Comparison of ENCODE assay signal across 8 mouse cellular contexts in genomic region chr13:104681212-104681611, GRCm38 (mm10).
DNase-seq lines count a peak whose midpoint lies in the region; ATAC-seq and TF ChIP-seq lines count a peak whose summit lies in the region.
"Had no signal": no experiment of that assay in that cellular context is flagged by ENCODE, and none has a peak within 500 bp of the region (broad histone marks: within the 10 kb centered on the region; RNA-seq: fewer than 3 reads in every experiment).

No protein-coding gene starts in this region.

- H3K4me1 ChIP-seq in intestine, postnatal 0 days (replicated peaks; ENCODE audit: control insufficient read depth, insufficient read depth, low read length) = no peaks in the 10 kb centered on the region
- H3K4me1 ChIP-seq in intestine, embryonic 15.5 days (replicated peaks) = no peaks in the 10 kb centered on the region
- no peaks in the 10 kb centered on the region for H3K4me1 ChIP-seq in midbrain, embryonic 15.5 days
- H3K4me1 ChIP-seq in midbrain, embryonic 13.5 days (replicated peaks) = 0 out of 2 replicates have a peak, but pooled peaks cover 4% of the 10 kb centered on the region
- H3K4me1 ChIP-seq: neural tube, embryonic 12.5 days had no signal

- no peak for ATAC-seq in intestine, postnatal 0 days
- no peak for ATAC-seq in intestine, embryonic 15.5 days
- ATAC-seq in midbrain, embryonic 15.5 days (replicated peaks) = peak; percentile 62; the same call in 1 of the 2 replicates
- ATAC-seq in midbrain, embryonic 13.5 days = no peak
- 0 out of 2 replicates have a peak, but pooled peaks have one; percentile 30 for ATAC-seq in granulocyte monocyte progenitor cell, adult 5-6 weeks (replicated peaks; ENCODE audit: poor library complexity, severe bottlenecking)

- H3K27me3 ChIP-seq in intestine, postnatal 0 days (replicated peaks; ENCODE audit: control insufficient read depth, insufficient read depth, low read length) = no peaks in the 10 kb centered on the region
- H3K27me3 ChIP-seq in intestine, embryonic 15.5 days (replicated peaks) = no peaks in the 10 kb centered on the region
- no peaks in the 10 kb centered on the region for H3K27me3 ChIP-seq in midbrain, embryonic 15.5 days (replicated peaks)
- no peaks in the 10 kb centered on the region for H3K27me3 ChIP-seq in midbrain, embryonic 13.5 days
- H3K27me3 ChIP-seq: neural tube, embryonic 12.5 days had no signal

- no peaks in the 10 kb centered on the region for H3K36me3 ChIP-seq in intestine, postnatal 0 days (ENCODE audit: control insufficient read depth, insufficient read depth)
- no peaks in the 10 kb centered on the region for H3K36me3 ChIP-seq in intestine, embryonic 15.5 days
- no peaks in the 10 kb centered on the region for H3K36me3 ChIP-seq in midbrain, embryonic 15.5 days (replicated peaks)
- H3K36me3 ChIP-seq in midbrain, embryonic 13.5 days = no peaks in the 10 kb centered on the region
- H3K36me3 ChIP-seq: neural tube, embryonic 12.5 days had no signal

- TF ChIP-seq CTCF in intestine, postnatal 0 days (IDR thresholded peaks at IDR 0.05; ENCODE audit: low read depth) = peak; percentile 59

- no peaks in the 10 kb centered on the region for H3K9me3 ChIP-seq in intestine, postnatal 0 days (ENCODE audit: control insufficient read depth)
- no peaks in the 10 kb centered on the region for H3K9me3 ChIP-seq in intestine, embryonic 15.5 days
- no peaks in the 10 kb centered on the region for H3K9me3 ChIP-seq in midbrain, embryonic 15.5 days
- H3K9me3 ChIP-seq in midbrain, embryonic 13.5 days = peaks cover 4% of the 10 kb centered on the region; the same call in 1 of the 2 replicates
- H3K9me3 ChIP-seq: neural tube, embryonic 12.5 days had no signal

- H3K27ac ChIP-seq in intestine, postnatal 0 days (ENCODE audit: low read depth, low read length) = no peak overlapping the region
- H3K27ac ChIP-seq in intestine, embryonic 15.5 days = no peak overlapping the region
- H3K27ac ChIP-seq in midbrain, embryonic 15.5 days = no peak overlapping the region
- H3K27ac ChIP-seq in midbrain, embryonic 13.5 days = no peak overlapping the region
- H3K27ac ChIP-seq: neural tube, embryonic 12.5 days had no signal

- H3K4me3 ChIP-seq in intestine, postnatal 0 days (ENCODE audit: low read depth, low read length) = no peak overlapping the region
- H3K4me3 ChIP-seq in intestine, embryonic 15.5 days (replicated peaks) = no peak overlapping the region
- no peak overlapping the region for H3K4me3 ChIP-seq in midbrain, embryonic 15.5 days
- H3K4me3 ChIP-seq in midbrain, embryonic 13.5 days (replicated peaks) = no peak overlapping the region
- H3K4me3 ChIP-seq: neural tube, embryonic 12.5 days had no signal

- H3K9ac ChIP-seq in intestine, postnatal 0 days (ENCODE audit: low read depth, low read length) = no peak overlapping the region
- H3K9ac ChIP-seq in intestine, embryonic 15.5 days = no peak overlapping the region
- H3K9ac ChIP-seq in midbrain, embryonic 15.5 days = no peak overlapping the region
- no peak overlapping the region for H3K9ac ChIP-seq in midbrain, embryonic 13.5 days (replicated peaks)
- H3K9ac ChIP-seq: neural tube, embryonic 12.5 days had no signal

- no peak for DNase-seq in thymus, postnatal 4 days
- DNase-seq in frontal cortex, postnatal 10 days (ENCODE audit: low spot score in 2 of 2) = no peak

- 75% methylated on average over 1 of the region's 1 CpGs for WGBS in intestine, postnatal 0 days
- WGBS in intestine, embryonic 15.5 days = 75% methylated on average over 1 of the region's 1 CpGs
- WGBS in midbrain, embryonic 15.5 days = 76% methylated on average over 1 of the region's 1 CpGs
- WGBS in midbrain, embryonic 13.5 days = 76% methylated on average over 1 of the region's 1 CpGs

- no peak overlapping the region for H3K4me2 ChIP-seq in intestine, postnatal 0 days (replicated peaks; ENCODE audit: low read depth)
- no peak overlapping the region for H3K4me2 ChIP-seq in intestine, embryonic 15.5 days (replicated peaks)
- no peak overlapping the region for H3K4me2 ChIP-seq in midbrain, embryonic 15.5 days
- H3K4me2 ChIP-seq in midbrain, embryonic 13.5 days (replicated peaks) = no peak overlapping the region
- H3K4me2 ChIP-seq: neural tube, embryonic 12.5 days had no signal

Comparison
In these comparisons a context has a peak if more than half of its experiments do, and no peak if none do; other contexts are left out.
1. ATAC-seq: peak in midbrain, embryonic 15.5 days (single experiment) and granulocyte monocyte progenitor cell, adult 5-6 weeks (single experiment); none in intestine, postnatal 0 days (single experiment), intestine, embryonic 15.5 days (single experiment) and midbrain, embryonic 13.5 days (single experiment).